Mouse (Mus musculus) skeletal muscle tissue, postnatal 0 days (tissue): ENCODE data around the gene Suco. TPM values are rescaled to one million over a fixed set of nuclear protein-coding genes. Genes with fewer than 3 reads are reported as not detected.

ENCODE experiments used
- polyA plus RNA-seq: library from polyadenylated mRNA; unstranded; fragments of >200 nt; fragmentation: Nextera tagmentation; extraction: Ambion mirVana; gene quantifications from 2 replicates; pipeline ENCODE4 v1.2.1, GENCODE M21; 2015

The Suco gene
- polyA plus RNA-seq = 6.8 and 7.2 TPM in 2 replicates

DNA sequence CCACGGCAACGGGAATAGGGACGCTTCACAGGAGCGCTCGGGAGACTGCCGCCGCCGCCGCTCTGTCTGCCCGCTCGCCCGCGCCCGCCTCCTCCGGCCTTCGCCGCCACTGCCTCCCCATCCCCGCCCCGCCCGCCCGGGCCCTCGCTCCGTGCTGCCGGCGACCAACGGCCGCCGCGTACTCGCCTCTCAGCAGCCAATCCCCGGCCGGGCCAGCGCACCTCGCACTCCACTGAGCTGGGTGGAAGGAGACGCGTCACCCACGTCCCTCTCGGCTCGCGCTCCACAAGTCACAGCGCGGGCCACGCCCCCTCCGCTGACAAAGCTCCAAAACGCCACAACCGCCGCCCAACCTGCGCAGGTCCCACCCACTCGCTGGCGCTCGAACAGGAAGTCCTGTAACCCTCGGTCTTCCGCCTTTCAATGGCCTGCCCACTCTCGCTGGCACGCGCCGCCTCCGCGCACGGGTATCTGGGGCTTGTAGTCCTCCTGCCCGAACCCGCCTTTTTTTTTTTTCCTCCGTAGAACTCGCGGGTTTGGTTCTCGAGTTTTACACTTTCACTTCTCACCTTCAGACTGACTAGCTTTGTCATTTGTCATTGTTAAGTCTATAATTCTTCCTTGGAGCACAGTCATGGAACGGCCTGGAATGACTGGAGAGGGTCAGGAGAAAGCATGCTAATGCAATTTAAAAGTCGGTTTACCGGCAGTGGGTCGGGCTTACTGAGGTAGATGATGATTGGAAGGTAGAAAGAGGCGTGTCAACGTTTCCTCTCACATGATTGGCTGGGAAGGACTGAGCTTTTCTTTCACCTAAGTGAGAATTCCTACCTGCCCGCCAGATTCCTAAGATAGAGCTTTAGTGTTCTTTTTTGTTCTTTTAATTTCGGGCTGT is at the start of gene Suco:
Gene Suco (minus strand): TSS at position 130 of the 895 bp plus-strand sequence.

DNA sequence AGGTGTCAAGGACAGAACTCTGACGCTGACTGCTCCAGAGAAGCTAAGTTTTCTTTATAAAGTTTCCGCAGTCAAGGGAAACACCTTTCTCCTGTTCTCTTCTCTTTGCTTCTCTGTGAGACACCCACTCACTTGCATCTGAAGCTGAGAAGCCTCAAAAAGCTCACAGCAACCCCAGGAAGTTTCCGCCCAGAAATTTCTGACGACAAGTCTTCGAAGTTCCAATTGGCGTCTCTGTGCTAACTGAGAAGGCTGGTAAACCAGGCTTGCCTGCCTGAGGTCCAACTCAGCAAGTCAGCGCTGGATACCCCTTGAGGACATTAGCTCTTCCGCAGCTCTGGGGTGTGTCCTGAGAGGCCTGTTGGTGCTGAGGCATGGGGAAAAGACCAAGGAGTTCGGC is 88.1 kb downstream of the Suco start, which contains the start of gene Fasl:
Gene Fasl (minus strand): TSS at position 157 of the 400 bp plus-strand sequence.

Other genes with a start within 250 kb of the Suco start
- gene Fasl, start 88.2 kb downstream of the Suco start, polyA plus RNA-seq = not detected in 2 replicates
- 25.6 and 28.4 TPM in 2 replicates for gene Pigc, start 92.5 kb upstream of the Suco start, polyA plus RNA-seq
- 0.14 TPM in 1 of 2 replicates, not detected in the other for gene 4930558K02Rik, start 103.0 kb upstream of the Suco start, polyA plus RNA-seq